Mouse (Mus musculus): Measurements from ENCODE around the gene Gm7029. TPM values are rescaled to one million over a fixed set of nuclear protein-coding genes. Genes with fewer than 3 reads are reported as not detected.
"Not testable (repeated sequence)": the region's sequence is repeated elsewhere in the genome, so short reads cannot be mapped to it uniquely, and the experiment has no call there.

Gene Gm7029
- total RNA-seq (2021), result not detected

GRCm38 (mm10) chr17:33873537-33873936, at the start of gene Gm7029:
Gm7029 (plus strand) TSS chr17:33873837.
- intact Hi-C loops (cut with DNase I); DNase-seq: not testable (repeated sequence)

DNA sequence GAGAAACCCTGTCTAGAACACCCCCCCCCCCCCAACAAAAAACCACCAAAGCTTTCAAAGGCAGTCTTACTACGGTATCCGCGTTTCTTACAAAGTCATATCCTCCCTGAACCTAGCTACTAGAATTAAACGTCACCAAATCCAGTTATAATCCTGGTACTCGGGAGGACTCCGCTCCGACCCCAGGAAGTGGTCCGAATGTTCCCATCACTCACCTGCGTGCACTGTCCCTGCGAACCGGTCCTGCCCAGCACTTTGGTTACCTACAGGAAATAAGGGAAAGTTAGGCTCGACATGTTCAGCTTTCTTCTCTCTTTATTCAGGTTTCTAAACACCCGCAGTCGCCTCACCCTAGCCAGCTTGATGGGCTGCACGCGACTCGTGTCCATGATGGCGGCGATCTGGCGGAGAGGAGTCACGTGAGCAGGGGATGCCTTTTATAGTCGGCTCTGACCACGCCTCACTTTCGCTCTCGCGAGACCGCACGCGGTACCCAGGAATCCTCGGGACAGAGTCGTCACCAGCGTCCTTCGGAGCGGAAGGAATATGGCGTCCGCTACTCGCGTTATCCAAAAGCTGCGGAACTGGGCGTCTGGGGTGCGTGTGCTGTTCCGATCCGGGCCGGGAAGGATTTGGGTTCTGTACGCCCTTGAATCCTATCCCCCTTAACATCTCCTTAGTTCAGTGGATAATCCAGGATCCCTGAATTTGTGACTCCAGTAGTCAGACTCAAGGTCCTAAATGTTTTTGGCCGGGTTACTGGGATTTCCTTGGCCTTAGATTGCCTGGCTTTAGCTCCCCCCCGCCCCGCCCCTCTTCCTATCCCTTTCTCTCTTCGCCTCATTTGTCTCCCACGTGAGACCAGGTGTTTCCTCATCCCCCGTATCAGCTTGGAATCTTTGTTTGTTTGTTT, 49.3 kb upstream of the Gm7029 start, which contains the start of the genes Rps28 and Ndufa7:
Rps28 (minus strand) TSS at position 479 of the 913 bp plus-strand sequence.
Ndufa7 (plus strand) TSS at position 489 of the 913 bp plus-strand sequence.
- DNase-seq, result peak; percentile 99 to 100
- intact Hi-C loops (cut with DNase I), result no loop called here

DNA sequence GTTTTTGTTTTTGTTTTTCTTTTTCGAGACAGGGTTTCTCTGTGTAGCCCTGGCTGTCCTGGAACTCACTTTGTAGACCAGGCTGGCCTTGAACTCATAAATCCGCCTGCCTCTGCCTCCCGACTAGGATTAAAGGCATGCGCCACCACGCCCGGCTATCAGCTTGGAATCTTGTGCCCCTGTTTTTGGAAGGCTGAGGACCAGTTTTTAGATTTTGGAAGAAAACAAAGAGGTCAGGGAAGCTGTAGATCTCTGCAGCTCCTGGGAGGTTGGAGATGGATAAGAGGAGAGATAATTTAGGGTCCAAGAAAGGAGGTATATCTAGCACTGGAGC, 48.7 kb upstream of the Gm7029 start:
- peak in 1 of 2 experiments; percentile 13 for DNase-seq
- intact Hi-C loops (cut with DNase I), result loop anchor here (5.0 kb wide), 1 partner anchor 388 kb away; no protein-coding TSS in a partner anchor

DNA sequence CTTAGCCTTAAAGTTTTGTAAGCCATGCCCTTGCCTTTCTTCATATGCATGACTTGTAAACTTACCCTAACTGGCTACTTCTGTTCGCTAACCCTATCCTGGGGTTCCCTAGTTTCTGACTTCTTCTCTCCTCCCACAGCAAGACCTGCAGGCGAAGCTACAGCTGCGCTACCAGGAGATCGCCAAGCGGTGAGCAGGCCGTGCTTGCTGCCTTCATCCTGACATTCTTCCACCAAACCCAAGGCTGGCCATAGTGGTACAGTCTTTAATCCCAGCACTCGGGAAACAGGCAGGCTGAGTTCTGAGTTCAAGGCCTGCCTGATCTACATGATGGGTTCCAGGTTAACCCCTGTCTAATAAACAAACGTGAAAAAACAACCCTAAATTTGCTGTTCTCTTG, 48.2 kb upstream of the Gm7029 start:
- intact Hi-C loops (cut with DNase I), result loop anchor here (5.0 kb wide), 1 partner anchor 388 kb away; no protein-coding TSS in a partner anchor

DNA sequence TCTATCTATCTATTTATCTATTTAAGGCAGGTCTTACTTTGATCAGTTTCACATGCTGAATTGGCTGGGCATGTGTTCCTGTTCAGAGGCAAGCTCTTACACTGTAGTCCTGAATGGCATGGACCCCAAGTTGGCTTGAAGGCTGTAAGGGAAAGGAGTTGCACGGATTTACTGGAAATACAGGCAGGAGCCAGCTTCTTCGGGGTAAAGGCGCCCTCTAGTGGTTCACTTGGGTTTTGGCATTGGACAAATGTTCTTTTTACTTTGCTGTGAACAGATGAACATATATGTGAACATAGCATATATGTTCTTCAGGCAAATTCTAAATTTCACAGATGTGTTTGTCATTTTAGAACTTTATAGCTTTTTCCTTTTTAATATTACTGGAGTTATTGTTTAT, 46.8 kb upstream of the Gm7029 start:
- intact Hi-C loops (cut with DNase I), result loop anchor here (5.0 kb wide), 1 partner anchor 390 kb away; no protein-coding TSS in a partner anchor
- peak; percentile 78 to 88 for DNase-seq

More for the DNA sequence above, 48.2 kb upstream of the Gm7029 start:
- DNase-seq, result no peak

DNA sequence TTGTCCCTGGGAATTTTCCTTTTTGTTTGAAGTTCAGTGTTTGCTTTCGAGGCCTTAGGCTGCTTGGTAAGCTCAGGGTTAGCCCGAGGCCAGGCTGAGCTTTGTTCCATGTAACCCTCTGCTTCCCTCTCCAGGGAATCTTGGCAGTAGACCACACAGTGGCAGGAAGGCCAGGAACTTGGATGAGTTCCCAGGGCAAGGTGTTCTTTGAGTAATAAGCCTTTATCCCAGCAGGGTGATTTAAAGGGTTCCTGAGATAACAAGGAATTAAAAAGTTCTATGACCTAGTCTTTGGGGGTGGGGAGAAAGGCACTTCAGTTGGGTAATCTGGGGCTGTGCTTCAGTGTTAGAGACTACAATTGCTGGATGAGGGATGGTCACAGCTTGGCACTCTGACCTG, 44.7 kb upstream of the Gm7029 start:
- peak; percentile 87 to 91 for DNase-seq
- intact Hi-C loops (cut with DNase I), result loop anchor here (5.0 kb wide), 1 partner anchor 392 kb away; no protein-coding TSS in a partner anchor

- intact Hi-C loops (cut with DNase I), result loop anchor here (5.0 kb wide), 1 partner anchor 392 kb away; no protein-coding TSS in a partner anchor
Observed at GRCm38 (mm10) chr17:33829561-33829960, 44.1 kb upstream of the Gm7029 start.

DNA sequence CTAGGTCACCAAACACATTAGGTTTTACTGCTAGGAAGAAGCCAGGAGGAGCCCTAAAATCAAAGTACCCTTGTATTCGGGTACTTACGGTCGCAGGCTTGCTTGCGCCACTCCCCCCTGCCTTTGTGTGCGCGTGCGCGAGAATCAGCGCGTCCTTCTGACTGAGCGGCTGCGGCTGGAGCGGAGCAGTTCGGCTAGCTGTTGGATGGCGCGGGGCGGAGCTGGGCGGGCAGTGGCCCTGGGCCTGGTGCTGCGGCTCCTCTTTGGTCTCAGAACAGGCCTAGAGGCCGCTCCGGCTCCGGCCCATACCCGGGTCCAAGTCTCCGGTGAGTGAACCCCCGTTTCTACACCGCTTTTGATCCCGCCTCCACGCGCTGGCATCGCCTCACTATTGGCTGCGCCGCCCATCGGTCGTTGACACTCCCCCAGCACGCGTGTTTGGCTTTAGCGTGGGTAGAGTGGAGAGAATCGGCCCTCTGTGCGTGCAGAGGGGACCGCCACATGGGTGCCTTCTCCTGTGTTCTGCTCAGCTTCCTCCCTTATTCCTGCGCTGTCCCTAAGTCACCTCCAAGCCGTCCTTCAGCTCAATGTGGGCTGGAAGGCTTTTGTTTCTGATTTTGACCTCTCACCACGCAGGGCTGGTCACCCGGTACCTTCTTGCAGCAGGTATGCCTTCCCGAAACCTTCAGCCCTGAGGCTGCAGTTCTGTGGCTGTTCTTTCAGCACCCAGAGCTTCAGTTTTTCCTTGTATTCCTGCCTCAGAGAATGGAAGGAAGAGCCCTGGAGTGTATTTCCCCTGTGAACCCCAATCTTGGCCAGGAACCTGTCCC, 30.5 kb upstream of the Gm7029 start, which contains the start of gene Cd320:
Cd320 (plus strand) TSS at position 126 of the 830 bp plus-strand sequence.
- peak; percentile 95 for DNase-seq
- intact Hi-C loops (cut with DNase I), result no loop called here

More at GRCm38 (mm10) chr17:33829561-33829960, 44.1 kb upstream of the Gm7029 start:
- peak in 1 of 2 experiments; percentile 19 for DNase-seq

GRCm38 (mm10) chr17:33844196-33844595, 29.4 kb upstream of the Gm7029 start:
- intact Hi-C loops (cut with DNase I), result no loop called here

GRCm38 (mm10) chr17:33848139-33848538, 25.5 kb upstream of the Gm7029 start:
- no peak for DNase-seq
- intact Hi-C loops (cut with DNase I), result no loop called here

More at GRCm38 (mm10) chr17:33844196-33844595, 29.4 kb upstream of the Gm7029 start:
- no peak for DNase-seq

- intact Hi-C loops (cut with DNase I), result no loop called here
- no peak for DNase-seq
Observed at GRCm38 (mm10) chr17:33851331-33851730, 22.3 kb upstream of the Gm7029 start.

DNA sequence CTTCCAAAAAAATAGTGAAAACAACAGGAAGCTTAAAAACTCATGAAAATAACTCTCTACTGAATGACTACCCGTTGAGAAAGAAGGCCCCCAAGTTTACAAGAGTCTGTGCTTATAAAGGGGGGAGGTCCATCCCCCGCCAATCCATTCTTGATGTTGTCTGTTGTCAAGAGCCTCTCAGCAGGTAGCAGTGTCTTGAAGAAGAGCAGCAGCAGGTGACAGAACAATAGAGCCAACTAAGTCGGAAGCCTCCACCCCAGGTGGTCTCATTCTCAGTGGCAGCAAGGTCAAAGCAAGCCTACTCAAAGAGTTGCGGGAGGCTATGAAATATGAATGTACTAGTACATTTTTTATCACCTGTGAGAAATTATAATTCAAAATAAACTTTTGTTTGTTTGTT, 15.8 kb upstream of the Gm7029 start:
- DNase-seq, result no peak
- intact Hi-C loops (cut with DNase I), result no loop called here

- DNase-seq, result peak; percentile 38 to 61
- intact Hi-C loops (cut with DNase I), result no loop called here
Observed at GRCm38 (mm10) chr17:33865330-33866030, 8.2 kb upstream of the Gm7029 start.

DNA sequence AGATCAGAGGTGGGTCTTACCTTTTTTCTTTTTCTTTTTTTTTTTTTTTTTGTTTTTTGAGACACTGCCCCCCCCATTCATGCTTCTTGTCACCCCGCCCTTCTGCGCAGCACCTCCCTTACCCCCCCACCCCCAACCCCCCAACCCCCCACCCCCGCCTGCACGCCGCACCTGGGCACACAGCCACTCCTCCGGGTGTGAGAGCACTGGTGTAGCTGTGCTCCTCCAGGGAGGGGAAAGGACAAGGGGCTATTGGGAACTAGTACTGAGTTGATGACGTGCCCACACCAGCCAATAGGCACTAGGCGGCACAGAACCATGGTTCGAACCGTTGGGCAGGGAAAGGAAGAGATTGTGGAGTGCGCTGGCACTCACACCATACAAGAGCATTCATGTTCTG, 774 bp downstream of the Gm7029 start:
- intact Hi-C loops (cut with DNase I), result no loop called here
- DNase-seq, result no peak

DNA sequence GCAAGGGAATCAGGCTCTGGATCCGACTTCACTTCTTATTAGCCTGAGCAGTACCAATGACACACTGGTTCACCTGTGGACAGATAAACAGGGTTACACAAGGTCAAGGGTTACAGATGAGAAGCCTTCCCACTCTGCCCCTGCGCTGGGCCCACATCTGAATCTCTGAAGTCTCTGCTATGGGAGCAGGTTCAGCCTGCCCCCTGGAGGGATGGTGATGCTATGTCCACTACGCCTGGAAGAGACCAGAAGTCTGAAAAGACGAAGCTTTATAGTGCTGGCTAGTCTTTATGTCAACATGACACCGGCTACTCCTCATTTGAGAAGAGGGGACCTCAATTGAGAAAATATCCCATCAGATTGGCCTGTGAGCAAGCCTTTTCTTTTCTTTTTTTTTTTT, 2.2 kb downstream of the Gm7029 start:
- DNase-seq, result peak in 1 of 2 experiments; percentile 44
- intact Hi-C loops (cut with DNase I), result not testable (repeated sequence)

- DNase-seq; intact Hi-C loops (cut with DNase I): not testable (repeated sequence)
Observed at GRCm38 (mm10) chr17:33884320-33884719, 10.7 kb downstream of the Gm7029 start.

DNA sequence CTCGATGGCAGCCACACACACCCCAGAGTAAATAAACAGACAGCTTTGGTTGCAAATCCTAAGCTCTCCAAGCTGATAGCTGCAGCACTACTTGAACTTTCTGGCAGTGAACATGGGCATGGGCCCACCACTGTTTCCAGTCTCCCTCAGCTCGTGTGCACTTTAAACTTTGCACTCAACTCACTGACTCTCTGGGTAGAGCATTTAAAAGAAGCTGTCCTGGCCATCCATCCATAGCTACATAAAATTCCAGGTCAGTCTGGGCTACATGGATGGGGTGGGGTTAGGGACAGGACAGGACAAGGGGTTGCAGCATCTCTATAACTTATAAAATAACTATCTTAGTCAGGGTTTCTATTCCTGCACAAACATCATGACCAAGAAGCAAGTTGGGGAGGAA, 14.2 kb downstream of the Gm7029 start:
- intact Hi-C loops (cut with DNase I); DNase-seq: not testable (repeated sequence)

- intact Hi-C loops (cut with DNase I); DNase-seq: not testable (repeated sequence)
Observed at GRCm38 (mm10) chr17:33888230-33888629, 14.6 kb downstream of the Gm7029 start.

GRCm38 (mm10) chr17:33889941-33890532, 16.4 kb downstream of the Gm7029 start:
- DNase-seq; intact Hi-C loops (cut with DNase I): not testable (repeated sequence)
